Mouse (Mus musculus) forebrain, embryonic 12.5 days (tissue): ENCODE data around the gene Spata1. TPM values are rescaled to one million over a fixed set of nuclear protein-coding genes. Genes with fewer than 3 reads are reported as not detected.

Experiments used
- ATAC-seq: fragments of 200-750 bp; cut with Nextera tagmentation; 2 replicates; pipeline ENCODE4 v1.8.0; 2017; ENCODE audit warnings: moderate TSS enrichment; ENCODE audit not compliant: low FRiP score
- H3K27ac ChIP-seq: fragments of 300-500 bp; sonication (generic); 2 replicates; pipeline ENCODE4 v1.5.1; 2016; ENCODE audit warnings: mild to moderate bottlenecking
- H3K27me3 ChIP-seq: fragments of 300-500 bp; sonication (generic); 2 replicates; pipeline ENCODE4 v1.6.1; 2016; ENCODE audit warnings: mild to moderate bottlenecking
- H3K36me3 ChIP-seq: fragments of 300-500 bp; sonication (generic); replicated peaks from 2 replicates; pipeline ENCODE4 v1.6.1; 2016; ENCODE audit warnings: mild to moderate bottlenecking
- H3K4me1 ChIP-seq: fragments of 300-500 bp; sonication (generic); 2 replicates; pipeline ENCODE4 v1.6.1; 2016
- H3K4me2 ChIP-seq: fragments of 300-500 bp; sonication (generic); 2 replicates; pipeline ENCODE4 v1.6.1; 2016; ENCODE audit warnings: mild to moderate bottlenecking, moderate library complexity
- H3K4me3 ChIP-seq: fragments of 300-500 bp; sonication (generic); replicated peaks from 2 replicates; pipeline ENCODE4 v1.5.1; 2016; ENCODE audit warnings: mild to moderate bottlenecking
- H3K9ac ChIP-seq: fragments of 300-500 bp; sonication (generic); 2 replicates; pipeline ENCODE4 v1.6.1; 2016; ENCODE audit warnings: mild to moderate bottlenecking
- H3K9me3 ChIP-seq: fragments of 300-500 bp; sonication (generic); 2 replicates; pipeline ENCODE4 v1.6.1; 2016
- WGBS: fragments of 180-500 bp; shearing (Covaris S2); methylation state at CpG from one replicate; pipeline ENCODE4 v1.1.7; 2016; 5-methylcytosine and 5-hydroxymethylcytosine counted together
- polyA plus RNA-seq: library from polyadenylated mRNA; unstranded; fragments of >200 nt; fragmentation: Nextera tagmentation; extraction: Ambion mirVana; gene quantifications from 2 replicates; pipeline ENCODE4 v1.2.1, GENCODE M21; 2016

Gene Spata1
- polyA plus RNA-seq, 1 experiment from 2014 or later, result 7.7 TPM

DNA sequence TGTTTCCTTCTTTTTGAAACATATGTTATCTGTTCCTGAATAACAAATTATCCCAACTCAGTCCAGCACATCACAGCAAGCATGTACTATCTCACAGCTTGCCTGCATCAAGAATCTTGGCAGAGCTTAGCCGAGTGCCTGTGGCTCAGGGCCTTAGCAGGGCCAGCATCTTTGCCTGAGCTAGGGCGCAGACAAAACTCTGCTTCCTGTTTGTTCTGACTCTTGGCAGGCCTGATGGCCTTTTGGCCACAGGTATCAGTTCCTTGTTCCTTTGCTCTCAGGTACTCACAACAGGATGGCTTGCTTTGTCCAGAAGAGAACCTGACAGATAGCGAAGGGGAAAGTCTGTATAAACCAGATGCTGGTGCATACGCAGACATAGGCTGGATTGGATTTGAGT, 85.6 kb downstream of the Spata1 start:
- no peak overlapping the region for H3K4me2 ChIP-seq
- no peak overlapping the region for H3K27ac ChIP-seq
- H3K36me3 ChIP-seq, result peaks cover 31% of the 10 kb centered on the region
- H3K4me1 ChIP-seq, result peaks cover 12% of the 10 kb centered on the region; the same call in 1 of the 2 replicates
- H3K9ac ChIP-seq, result no peak overlapping the region
- no peak overlapping the region for H3K4me3 ChIP-seq
- WGBS, result 87% methylated on average over 4 of the region's 4 CpGs
- no peaks in the 10 kb centered on the region for H3K9me3 ChIP-seq
- H3K27me3 ChIP-seq, result no peaks in the 10 kb centered on the region
- no peak for ATAC-seq

DNA sequence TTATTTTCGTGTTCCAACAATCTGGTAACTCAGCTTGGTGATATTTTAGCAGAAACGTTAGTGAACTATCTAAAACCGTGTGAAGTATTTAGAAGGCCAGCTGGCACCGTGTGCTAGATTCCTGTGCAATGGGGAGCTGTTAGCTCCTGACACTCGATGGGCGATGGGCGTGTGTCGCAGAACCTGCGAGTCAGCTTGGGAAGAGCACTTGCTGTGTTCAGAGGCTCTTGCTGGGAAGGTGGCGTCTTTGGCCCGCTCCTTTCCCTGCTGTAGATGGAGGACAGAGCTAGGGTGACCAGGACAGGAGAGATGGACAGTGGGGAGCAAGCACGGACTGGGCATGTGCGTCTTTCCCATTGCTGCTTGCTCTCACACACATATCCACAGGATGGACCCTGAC, 86.5 kb downstream of the Spata1 start:
- 93% methylated on average over 13 of the region's 13 CpGs for WGBS
- no peak overlapping the region for H3K4me2 ChIP-seq
- peaks cover 24% of the 10 kb centered on the region; the same call in 1 of the 2 replicates for H3K36me3 ChIP-seq
- peaks cover 12% of the 10 kb centered on the region for H3K4me1 ChIP-seq
- H3K9ac ChIP-seq, result no peak overlapping the region
- no peak overlapping the region for H3K27ac ChIP-seq
- ATAC-seq, result no peak
- H3K4me3 ChIP-seq, result no peak overlapping the region
- no peaks in the 10 kb centered on the region for H3K9me3 ChIP-seq
- H3K27me3 ChIP-seq, result no peaks in the 10 kb centered on the region

DNA sequence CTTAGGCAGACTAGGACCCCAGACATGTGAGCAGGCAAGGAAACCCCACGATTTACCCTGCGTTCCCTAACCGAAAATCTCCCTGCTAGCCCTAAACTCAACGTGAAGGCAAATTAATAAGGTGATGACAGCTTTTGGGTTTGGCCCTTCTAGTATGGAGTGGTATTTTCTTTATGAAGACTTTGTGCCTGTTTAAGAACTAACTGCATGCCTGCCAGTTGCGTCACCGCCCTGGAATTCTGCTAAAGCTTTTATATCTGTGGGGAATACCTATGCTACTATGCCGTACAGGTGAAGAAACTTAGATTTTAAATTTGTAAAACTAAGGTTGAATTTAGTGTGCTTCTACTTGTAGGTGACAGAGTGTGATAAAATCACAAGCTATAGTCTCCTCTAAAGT, 87.1 kb downstream of the Spata1 start:
- Histone ChIP-seq H3K36me3 (peaks cover 21% of the 10 kb centered on the region; the same call in 1 of the 2 replicates), H3K4me2 (no peak overlapping the region), H3K27ac (no peak overlapping the region), H3K9me3 (no peaks in the 10 kb centered on the region), H3K27me3 (no peaks in the 10 kb centered on the region), H3K4me3 (no peak overlapping the region), H3K4me1 (peaks cover 17% of the 10 kb centered on the region), H3K9ac (no peak overlapping the region)
- no peak for ATAC-seq
- WGBS, result 93% methylated on average over 7 of the region's 7 CpGs

DNA sequence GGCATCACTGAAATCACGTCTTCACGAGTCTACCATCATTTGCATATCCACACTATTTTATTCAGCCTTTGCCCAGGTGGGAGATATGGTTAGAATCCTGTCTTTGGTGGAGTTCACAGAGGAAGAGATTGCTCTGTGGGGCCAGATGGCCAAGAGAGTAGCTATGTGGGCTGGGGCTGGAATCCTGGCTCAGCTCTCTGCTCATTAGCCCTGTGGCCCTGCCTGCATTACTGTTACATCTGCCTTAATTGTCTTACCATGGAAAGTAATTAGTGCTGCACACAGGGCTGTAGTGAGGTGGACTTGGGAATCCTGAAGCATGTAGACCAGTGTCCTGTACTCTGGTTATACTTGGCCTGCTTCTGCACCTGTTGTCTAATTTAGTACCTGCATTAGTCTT, 87.5 kb downstream of the Spata1 start:
- Histone ChIP-seq H3K36me3 (peaks cover 19% of the 10 kb centered on the region; the same call in 1 of the 2 replicates), H3K27me3 (no peaks in the 10 kb centered on the region), H3K9me3 (no peaks in the 10 kb centered on the region), H3K27ac (peak overlapping the region; percentile 19; the same call in 1 of the 2 replicates), H3K4me1 (peaks cover 21% of the 10 kb centered on the region), H3K4me3 (no peak overlapping the region), H3K4me2 (no peak overlapping the region), H3K9ac (no peak overlapping the region)
- WGBS, result 79% methylated on average over 2 of the region's 2 CpGs
- ATAC-seq, result peak; percentile 49; the same call in 1 of the 2 replicates

DNA sequence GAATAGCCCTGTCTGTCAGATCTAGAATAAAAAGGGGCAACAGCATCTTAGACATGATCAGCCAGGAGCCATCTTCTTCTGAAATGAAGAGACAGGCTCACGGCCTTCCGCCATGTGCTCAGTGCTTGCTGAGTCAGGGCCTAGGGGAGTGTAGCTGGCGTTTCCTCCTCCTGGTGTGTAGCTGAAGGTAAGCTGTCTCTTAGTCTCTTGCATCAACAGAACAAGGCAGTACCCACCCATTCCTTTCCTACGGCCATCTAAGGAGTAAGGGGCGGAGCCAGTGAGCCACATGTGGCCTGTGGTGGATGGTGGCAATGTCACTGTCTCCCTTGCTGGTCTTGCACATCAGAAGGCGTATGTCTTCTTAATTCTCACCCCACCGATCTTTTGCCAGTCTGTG, 89.4 kb downstream of the Spata1 start:
- ATAC-seq, result no peak
- H3K36me3 ChIP-seq, result peaks cover 11% of the 10 kb centered on the region; the same call in 1 of the 2 replicates
- H3K9me3 ChIP-seq, result no peaks in the 10 kb centered on the region
- H3K4me1 ChIP-seq, result peaks cover 40% of the 10 kb centered on the region
- no peaks in the 10 kb centered on the region for H3K27me3 ChIP-seq
- no peak overlapping the region for H3K27ac ChIP-seq
- H3K9ac ChIP-seq, result no peak overlapping the region
- no peak overlapping the region for H3K4me3 ChIP-seq
- H3K4me2 ChIP-seq, result no peak overlapping the region
- WGBS, result 92% methylated on average over 7 of the region's 7 CpGs

Other genes with a start within 250 kb of the Spata1 start
- gene Ssx2ip, start 95.1 kb downstream of the Spata1 start, polyA plus RNA-seq, result 33.7 and 34.6 TPM in 2 replicates
- 4.6 and 5.5 TPM in 2 replicates for gene Ctbs, start 50.0 kb downstream of the Spata1 start, polyA plus RNA-seq
- gene Gng5, start 54 bp upstream of the Spata1 start, polyA plus RNA-seq, result 851 and 914 TPM in 2 replicates
- gene Rpf1, start 21.7 kb upstream of the Spata1 start, polyA plus RNA-seq, result 73.1 and 74.2 TPM in 2 replicates
- not detected in 2 replicates for gene Uox, start 70.7 kb upstream of the Spata1 start, polyA plus RNA-seq
- gene Dnase2b, start 115.8 kb upstream of the Spata1 start, polyA plus RNA-seq, result not detected in 2 replicates
- gene 4930503B20Rik, start 151.6 kb upstream of the Spata1 start, polyA plus RNA-seq, result not detected in 2 replicates
- 0.91 and 1.1 TPM in 2 replicates for gene Samd13, start 185.8 kb upstream of the Spata1 start, polyA plus RNA-seq